In genomic region chr11:57719631-57720030, GRCm38 (mm10) we compare ENCODE assay signal across 8 mouse cellular contexts.
DNase-seq lines count a peak whose midpoint lies in the region; ATAC-seq lines count a peak whose summit lies in the region.

No protein-coding gene starts in this region.

- DNase-seq in 3T3-L1 (ENCODE audit: low read depth, low spot score): peak; percentile 82
- peak; percentile 84 for DNase-seq in ES-CJ7 (ENCODE audit: low read depth, low spot score)
- peak; percentile 98 for DNase-seq in fibroblast of lung, adult 2 months (ENCODE audit: low read depth)
- DNase-seq in lung, postnatal 10 days: peak; percentile 35
- DNase-seq in left cerebral cortex, postnatal 4 days: no peak
- no peak for DNase-seq in heart, postnatal 36 days
- no peak for DNase-seq in kidney, postnatal 36 days

- ATAC-seq in megakaryocyte progenitor cell, adult 5-6 weeks (replicated peaks; ENCODE audit: poor library complexity): no peak

- intact Hi-C loops in left cerebral cortex, postnatal 4 days (cut with DNase I): no loop called here
- intact Hi-C loops in heart, postnatal 36 days (cut with DNase I): no loop called here

Comparison
In these comparisons a context has a peak if more than half of its experiments do, and no peak if none do; other contexts are left out.
1. DNase-seq: peak in 3T3-L1 (single experiment), ES-CJ7 (single experiment), fibroblast of lung, adult 2 months (single experiment) and lung, postnatal 10 days (single experiment); none in left cerebral cortex, postnatal 4 days (single experiment), heart, postnatal 36 days (0 of 2) and kidney, postnatal 36 days (0 of 2).